In genomic region chr4:89285688-89286087, GRCm38 (mm10) we compare ENCODE assay signal across 27 mouse cellular contexts. TPM values are rescaled to one million over a fixed set of nuclear protein-coding genes. Genes with fewer than 3 reads are reported as not detected.
"Had no signal": no experiment of that assay in that cellular context is flagged by ENCODE, and none has a peak within 500 bp of the region (broad histone marks: within the 10 kb centered on the region; RNA-seq: fewer than 3 reads in every experiment).

No protein-coding gene starts in this region.

- ATAC-seq: liver, postnatal 0 days; lung, postnatal 0 days; midbrain, embryonic 13.5 days; midbrain, embryonic 15.5 days had no signal

- H3K4me3 ChIP-seq: liver, embryonic 15.5 days; lung, embryonic 15.5 days; megakaryocyte, embryonic 14.5 days; midbrain, embryonic 13.5 days; midbrain, embryonic 15.5 days; neural tube, embryonic 13.5 days; stomach, embryonic 15.5 days had no signal

- H3K4me2 ChIP-seq: liver, embryonic 15.5 days; lung, embryonic 15.5 days; midbrain, embryonic 11.5 days; midbrain, embryonic 13.5 days; midbrain, embryonic 15.5 days; neural tube, embryonic 13.5 days; stomach, embryonic 15.5 days had no signal

- H3K4me1 ChIP-seq: liver, embryonic 15.5 days had no signal

- H3K36me3 ChIP-seq: liver, embryonic 15.5 days; lung, embryonic 15.5 days; midbrain, embryonic 13.5 days; midbrain, embryonic 15.5 days; neural tube, embryonic 13.5 days; stomach, embryonic 15.5 days had no signal

- H3K9me3 ChIP-seq: liver, embryonic 15.5 days; lung, embryonic 15.5 days; midbrain, embryonic 13.5 days; midbrain, embryonic 15.5 days; neural tube, embryonic 13.5 days; stomach, embryonic 15.5 days had no signal

- H3K27ac ChIP-seq: liver, embryonic 15.5 days; lung, embryonic 15.5 days; macrophage; midbrain, embryonic 13.5 days; midbrain, embryonic 15.5 days; neural tube, embryonic 13.5 days; stomach, embryonic 15.5 days; stomach, postnatal 0 days had no signal

- DNase-seq: liver, postnatal 0 days; lung, adult 2 months; lung, postnatal 14 days; lung, postnatal 36 days; retina, postnatal 1 day; right cerebral cortex, adult 18-20 months; right cerebral cortex, postnatal 25 days; right cerebral cortex, postnatal 4 days; spleen, adult 18-20 months; thymus, adult 2 months; thymus, postnatal 36 days had no signal

- H3K9ac ChIP-seq: liver, embryonic 15.5 days; liver, postnatal 0 days; lung, embryonic 15.5 days; midbrain, embryonic 13.5 days; midbrain, embryonic 15.5 days; neural tube, embryonic 13.5 days; stomach, embryonic 15.5 days had no signal

RNA-seq across cellular contexts. Expression of gene Cdkn2a, which starts 8.8 kb away (rescaled TPM):
- total RNA-seq: megakaryocyte progenitor cell, adult 5-6 weeks; midbrain, postnatal 0 days; monocyte, adult 5-6 weeks; neutrophil, adult 5-6 weeks had no signal
- polyA plus RNA-seq: liver, embryonic 15.5 days; liver, postnatal 0 days; lung, embryonic 15.5 days; lung, postnatal 0 days; midbrain, embryonic 11.5 days; midbrain, embryonic 13.5 days; midbrain, embryonic 15.5 days; midbrain, postnatal 0 days; neural tube, embryonic 11.5 days; neural tube, embryonic 13.5 days; stomach, embryonic 15.5 days; stomach, postnatal 0 days had no signal

RNA-seq across cellular contexts. Expression of gene Cdkn2b, which starts 25.2 kb away (rescaled TPM):
- total RNA-seq: megakaryocyte progenitor cell, adult 5-6 weeks; monocyte, adult 5-6 weeks; neutrophil, adult 5-6 weeks had no signal
- polyA plus RNA-seq: liver, embryonic 15.5 days; liver, postnatal 0 days; midbrain, embryonic 11.5 days had no signal
